Mouse (Mus musculus) liver, adult 2 months (tissue): ENCODE data around the gene Anapc15-ps. TPM values are rescaled to one million over a fixed set of nuclear protein-coding genes. Genes with fewer than 3 reads are reported as not detected.

Experiments used
- DNase-seq: peaks from one replicate; pipeline ENCODE4 v3.0.0-alpha.2; 2011; ENCODE audit warnings: low read depth, low spot score; ENCODE audit errors: extremely low read depth
- H3K27ac ChIP-seq: fragments of 200-500 bp; replicated peaks from 2 replicates; pipeline ENCODE4 v1.5.1; 2012; ENCODE audit warnings: low read depth, mild to moderate bottlenecking, control low read depth, inconsistent platforms, low read length; ENCODE audit not compliant: insufficient read depth
- H3K27me3 ChIP-seq: fragments of 200-500 bp; 2 replicates; pipeline ENCODE4 v1.6.1; 2012; ENCODE audit warnings: mild to moderate bottlenecking, moderate library complexity, low read length, inconsistent platforms; ENCODE audit not compliant: control insufficient read depth, insufficient read depth
- H3K36me3 ChIP-seq: fragments of 200-500 bp; 2 replicates; pipeline ENCODE4 v1.6.1; 2012; ENCODE audit warnings: low read length, inconsistent platforms; ENCODE audit not compliant: control insufficient read depth, insufficient read depth
- H3K4me1 ChIP-seq: fragments of 200-500 bp; 2 replicates; pipeline ENCODE4 v1.6.1; 2011; ENCODE audit warnings: low read length; ENCODE audit not compliant: control insufficient read depth, insufficient read depth
- H3K4me3 ChIP-seq: fragments of 200-500 bp; 2 replicates; pipeline ENCODE4 v1.5.1; 2011; ENCODE audit warnings: low read depth, mild to moderate bottlenecking, control low read depth, low read length, moderate library complexity; ENCODE audit not compliant: insufficient read depth
- H3K79me2 ChIP-seq: fragments of 200-500 bp; 2 replicates; pipeline ENCODE4 v1.6.1; 2012; ENCODE audit warnings: inconsistent platforms, mild to moderate bottlenecking, low read length, moderate library complexity; ENCODE audit not compliant: control insufficient read depth, insufficient read depth
- H3K9ac ChIP-seq: fragments of 200-500 bp; 2 replicates; pipeline ENCODE4 v1.6.1; 2012; ENCODE audit warnings: low read depth, mild to moderate bottlenecking, control low read depth, inconsistent platforms, low read length
- CTCF ChIP-seq: fragments of 200-500 bp; IDR thresholded peaks from 2 replicates; pipeline ENCODE4 v1.5.1; 2011; ENCODE audit warnings: low read depth, low read length, control low read depth
- POLR2A ChIP-seq: fragments of 200-500 bp; IDR thresholded peaks from 2 replicates; pipeline ENCODE4 v1.6.1; 2011; ENCODE audit warnings: low read length, control low read depth; ENCODE audit not compliant: insufficient read depth; ENCODE audit errors: extremely low read depth
- WGBS: fragments of 180-500 bp; shearing (Covaris S2); methylation state at CpG from one replicate; pipeline ENCODE4 v1.1.7; 2018; 5-methylcytosine and 5-hydroxymethylcytosine counted together
- polyA plus RNA-seq: library from polyadenylated mRNA; depleted of rRNA; stranded (reverse); fragments of >200 nt; gene quantifications from 2 replicates; pipeline ENCODE4 v1.2.3, GENCODE M21; 2012
- total RNA-seq: library from RNA; depleted of rRNA; stranded (reverse); fragments of >200 nt; gene quantifications from 2 replicates; pipeline ENCODE4 v1.2.3, GENCODE M21; 2014

The Anapc15-ps gene
- total and polyA plus RNA-seq, 2 experiments: not detected

DNA sequence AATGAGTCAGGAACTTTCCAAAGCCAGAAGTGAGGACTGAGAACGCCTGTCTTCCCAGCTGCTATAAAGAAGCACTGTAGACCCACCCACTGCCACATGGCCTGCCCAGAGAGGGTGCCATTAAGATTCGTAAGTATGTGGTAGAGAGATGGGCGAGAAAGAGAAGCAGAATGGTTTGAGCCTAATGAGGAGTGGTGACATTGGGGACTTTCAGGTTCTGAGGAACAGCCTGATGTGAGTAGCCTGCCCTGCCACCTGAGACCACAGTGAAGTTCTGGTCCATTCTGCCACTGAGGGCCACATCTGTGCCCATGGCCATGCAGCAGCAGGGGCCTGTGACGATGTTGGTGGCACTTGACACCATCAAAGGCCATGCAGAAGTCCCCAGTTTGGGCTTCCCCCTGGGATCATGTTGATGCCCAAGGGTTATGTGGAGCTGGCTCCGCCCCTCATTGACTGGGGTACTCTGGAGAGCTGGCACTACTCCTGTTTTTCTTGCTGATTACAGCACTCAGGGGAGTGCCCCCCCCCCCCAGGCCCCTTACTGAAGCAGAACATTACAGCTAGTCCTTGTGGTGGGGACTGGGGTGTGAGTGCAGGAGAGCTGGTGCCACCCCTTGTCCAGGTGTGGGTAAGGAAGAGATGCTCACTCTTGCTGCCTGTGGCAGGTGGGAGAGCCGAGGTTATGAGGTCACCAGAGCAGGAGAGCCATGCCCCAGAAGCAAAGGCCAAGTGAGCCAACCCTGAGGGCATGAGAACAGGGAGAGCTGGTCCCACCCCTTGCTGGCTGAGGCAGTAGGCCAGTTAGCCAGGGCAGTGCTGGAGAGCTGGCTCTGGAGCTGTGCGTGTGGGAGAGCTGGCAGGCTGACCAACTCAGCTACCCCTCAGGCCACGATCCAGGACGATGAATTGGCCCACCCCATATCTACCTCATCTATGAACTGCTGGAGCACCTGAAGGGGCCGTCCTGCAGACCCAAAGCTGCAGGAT lies 16.7 kb downstream of the Anapc15-ps start:
- H3K79me2 ChIP-seq: no peaks in the 10 kb centered on the region
- WGBS: 53% methylated on average over 10 of the region's 10 CpGs
- H3K27ac ChIP-seq: no peak overlapping the region
- DNase-seq: peak; percentile 85
- H3K9ac ChIP-seq: no peak overlapping the region
- no peaks in the 10 kb centered on the region for H3K27me3 ChIP-seq
- peaks cover 15% of the 10 kb centered on the region for H3K4me1 ChIP-seq
- H3K36me3 ChIP-seq: no peaks in the 10 kb centered on the region
- TF ChIP-seq CTCF: no peak
- TF ChIP-seq POLR2A: no peak
- no peak overlapping the region for H3K4me3 ChIP-seq

DNA sequence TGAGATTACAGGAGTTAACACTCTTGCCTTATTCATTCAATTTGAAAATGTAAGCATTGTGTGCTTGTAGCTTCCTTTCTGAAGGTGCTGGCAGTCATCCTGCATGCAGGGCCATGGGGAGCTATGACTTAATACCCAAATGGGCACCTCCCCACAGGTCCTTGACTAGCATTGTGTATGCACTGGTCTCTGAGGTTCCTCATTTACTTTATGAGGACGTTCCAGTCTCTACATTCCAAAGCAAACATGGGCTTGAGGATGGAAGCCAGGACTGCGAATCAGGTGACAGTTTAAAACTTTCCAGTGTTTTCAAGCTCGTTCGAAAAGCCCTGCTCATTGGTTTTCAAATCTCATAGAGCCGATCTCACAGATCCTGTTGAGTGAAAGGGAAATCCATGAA lies 21.1 kb downstream of the Anapc15-ps start:
- Histone ChIP-seq H3K27ac (no peak overlapping the region), H3K9ac (no peak overlapping the region), H3K27me3 (no peaks in the 10 kb centered on the region), H3K4me3 (no peak overlapping the region), H3K4me1 (peaks cover 3% of the 10 kb centered on the region; the same call in 1 of the 2 replicates), H3K79me2 (no peaks in the 10 kb centered on the region), H3K36me3 (no peaks in the 10 kb centered on the region)
- 50% methylated on average over 5 of the region's 5 CpGs for WGBS
- peak; percentile 88 for DNase-seq
- TF ChIP-seq POLR2A (no peak), CTCF (no peak)

- WGBS: 97% methylated on average over 11 of the region's 11 CpGs
- no peak overlapping the region for H3K27ac ChIP-seq
- H3K4me1 ChIP-seq: peaks cover 6% of the 10 kb centered on the region
- TF ChIP-seq POLR2A (no peak), CTCF (no peak)
- no peak overlapping the region for H3K9ac ChIP-seq
- no peaks in the 10 kb centered on the region for H3K36me3 ChIP-seq
- H3K27me3 ChIP-seq: no peaks in the 10 kb centered on the region
- DNase-seq: no peak
- H3K79me2 ChIP-seq: no peaks in the 10 kb centered on the region
- no peak overlapping the region for H3K4me3 ChIP-seq
These were observed 24.8 kb downstream of the Anapc15-ps start for GRCm38 (mm10) chr10:95648326-95648888.

DNA sequence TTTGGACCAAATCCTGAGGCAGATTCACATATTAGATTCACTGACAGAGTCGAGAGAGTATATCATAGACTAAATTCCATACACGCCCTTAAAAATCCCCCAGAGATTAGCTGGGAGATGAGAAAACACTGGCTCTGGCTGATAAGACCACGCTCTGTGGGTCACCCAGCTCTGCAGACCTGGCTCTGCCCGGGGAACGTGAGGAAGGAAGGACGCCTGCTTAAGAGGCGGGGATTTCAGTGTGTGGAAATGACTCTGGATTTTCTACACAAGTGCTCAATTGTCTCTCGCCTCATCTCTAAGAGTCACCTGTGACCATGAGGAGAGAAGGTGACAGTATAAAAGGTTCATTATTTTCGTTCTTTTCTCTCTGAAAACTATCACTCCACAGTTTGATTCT lies 26.1 kb downstream of the Anapc15-ps start:
- Histone ChIP-seq H3K4me3 (no peak overlapping the region), H3K36me3 (no peaks in the 10 kb centered on the region), H3K79me2 (no peaks in the 10 kb centered on the region), H3K27me3 (no peaks in the 10 kb centered on the region), H3K9ac (no peak overlapping the region), H3K4me1 (peaks cover 10% of the 10 kb centered on the region), H3K27ac (no peak overlapping the region)
- no peak for DNase-seq
- WGBS: 71% methylated on average over 9 of the region's 9 CpGs
- no peak for TF ChIP-seq POLR2A
- no peak for TF ChIP-seq CTCF

- no peak overlapping the region for H3K9ac ChIP-seq
- WGBS: 86% methylated on average over 10 of the region's 10 CpGs
- no peak overlapping the region for H3K27ac ChIP-seq
- no peaks in the 10 kb centered on the region for H3K79me2 ChIP-seq
- peaks cover 8% of the 10 kb centered on the region; the same call in 1 of the 2 replicates for H3K4me1 ChIP-seq
- H3K27me3 ChIP-seq: no peaks in the 10 kb centered on the region
- DNase-seq: no peak
- no peak overlapping the region for H3K4me3 ChIP-seq
- no peak for TF ChIP-seq POLR2A
- TF ChIP-seq CTCF: no peak
- no peaks in the 10 kb centered on the region for H3K36me3 ChIP-seq
These were observed 26.7 kb downstream of the Anapc15-ps start for GRCm38 (mm10) chr10:95646576-95646975.
